Mouse (Mus musculus) thymus, adult 2 months (tissue): ENCODE data around the gene Zfp335.

Experiments used
- CTCF ChIP-seq: fragments of 200-500 bp; IDR thresholded peaks from 2 replicates; pipeline ENCODE4 v1.5.1; 2012; ENCODE audit warnings: mild to moderate bottlenecking, control low read depth, low read length, moderate library complexity, borderline replicate concordance; ENCODE audit not compliant: control insufficient read depth, poor library complexity, insufficient read depth; ENCODE audit errors: extremely low read depth
- POLR2A ChIP-seq: fragments of 200-500 bp; IDR thresholded peaks from 2 replicates; pipeline ENCODE4 v1.6.1; 2012; ENCODE audit warnings: mild to moderate bottlenecking, low read length, control low read depth, moderate library complexity; ENCODE audit not compliant: control insufficient read depth, poor library complexity, insufficient read depth; ENCODE audit errors: extremely low read depth

DNA sequence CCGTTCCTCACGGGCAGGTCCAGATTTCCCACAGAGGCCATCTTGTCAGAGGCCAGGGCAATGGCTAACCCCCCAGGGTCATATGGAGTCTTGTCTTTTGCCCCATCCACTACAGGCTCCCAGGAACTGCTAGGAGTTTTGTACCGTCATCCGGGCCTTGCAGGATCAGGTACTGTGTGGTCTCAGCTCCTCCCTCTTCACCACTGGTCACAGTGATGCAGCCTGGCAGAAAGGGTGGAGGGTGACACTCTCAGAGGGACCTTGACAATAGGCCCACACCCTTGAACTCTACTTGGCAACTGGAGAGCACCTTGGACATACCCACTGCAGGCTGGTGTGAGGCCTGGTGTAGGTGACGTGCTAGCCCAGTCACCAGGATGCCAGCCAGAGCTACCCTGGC is 3.5 kb downstream of the Zfp335 start:
- TF ChIP-seq CTCF (no peak), POLR2A (no peak)
